Mouse (Mus musculus) ES-E14 (cell line): ENCODE data around the gene Rab4b. TPM values are rescaled to one million over a fixed set of nuclear protein-coding genes. Genes with fewer than 3 reads are reported as not detected.

Experiments used
- DNase-seq: peaks from one replicate; pipeline ENCODE4 v3.0.0-alpha.2; 2013; ENCODE audit warnings: low read depth, low spot score
- H3K27ac ChIP-seq: 2 replicates; pipeline ENCODE4 v1.5.1; 2012; ENCODE audit warnings: low read depth, mild to moderate bottlenecking, low read length, moderate library complexity, mixed read lengths; ENCODE audit not compliant: poor library complexity, insufficient read depth, severe bottlenecking
- H3K36me3 ChIP-seq: 2 replicates; pipeline ENCODE4 v1.6.1; 2012; ENCODE audit warnings: mild to moderate bottlenecking, low read length, moderate library complexity, mixed read lengths; ENCODE audit not compliant: control insufficient read depth, poor library complexity, insufficient read depth, severe bottlenecking
- H3K4me1 ChIP-seq, 2 experiments: fragments of 150-350 bp in 1 of 2; sonication (generic) in 1 of 2; 2 replicates each; pipeline ENCODE4 v1.6.1; 2012; ENCODE audit warnings: low read length in 2 of 2, mild to moderate bottlenecking in 1 of 2, mixed read lengths in 1 of 2; ENCODE audit not compliant: control insufficient read depth in 2 of 2, insufficient read depth in 2 of 2, poor library complexity in 1 of 2
- H3K4me3 ChIP-seq, 2 experiments: fragments of 150-350 bp in 1 of 2; sonication (generic) in 1 of 2; 2 replicates each; pipeline ENCODE4 v1.5.1; 2012; ENCODE audit warnings: low read length in 2 of 2, low read depth in 1 of 2, mild to moderate bottlenecking in 1 of 2, mixed read lengths in 1 of 2; ENCODE audit not compliant: insufficient read depth in 1 of 2, poor library complexity in 1 of 2, severe bottlenecking in 1 of 2
- H3K9ac ChIP-seq: 2 replicates; pipeline ENCODE4 v1.6.1; 2012; ENCODE audit warnings: low read depth, mild to moderate bottlenecking, low read length, mixed read lengths; ENCODE audit not compliant: poor library complexity, insufficient read depth, severe bottlenecking
- H3K9me3 ChIP-seq: fragments of 150-350 bp; sonication (generic); 2 replicates; pipeline ENCODE4 v1.6.1; 2012; ENCODE audit warnings: low read depth, mild to moderate bottlenecking, low read length; ENCODE audit not compliant: control insufficient read depth, insufficient read depth
- CHD2 ChIP-seq: IDR thresholded peaks from 2 replicates; pipeline ENCODE4 v1.6.1; 2014; ENCODE audit warnings: mild to moderate bottlenecking, low read depth, low read length, inconsistent platforms
- HCFC1 ChIP-seq: IDR thresholded peaks from 2 replicates; pipeline ENCODE4 v1.6.1; 2012; ENCODE audit warnings: low read length, inconsistent platforms, borderline replicate concordance; ENCODE audit not compliant: insufficient read depth
- MAFK ChIP-seq: IDR thresholded peaks from 2 replicates; pipeline ENCODE4 v1.6.1; 2014; ENCODE audit warnings: mild to moderate bottlenecking, low read depth, low read length, inconsistent platforms; ENCODE audit not compliant: insufficient read depth
- ZC3H11A ChIP-seq: IDR thresholded peaks from 2 replicates; pipeline ENCODE4 v1.6.1; 2012; ENCODE audit warnings: low read depth, mild to moderate bottlenecking, inconsistent platforms, low read length, borderline replicate concordance
- ZNF384 ChIP-seq: IDR thresholded peaks from 2 replicates; pipeline ENCODE4 v1.6.1; 2012; ENCODE audit warnings: low read depth, low read length, inconsistent platforms
- in situ Hi-C, 2 experiments: fragments of 600-800 bp; cut with MboI; formaldehyde crosslinking; loops; one replicate each; pipeline ENCODE4 v1.15.1; 2025; ENCODE audit warnings: low sequenced_read_pairs in 2 of 2, inconsistent platforms in 1 of 2; ENCODE audit not compliant: unreplicated experiment in 2 of 2
- total RNA-seq: library from RNA; depleted of rRNA; stranded (reverse); fragments of 300-350 nt; gene quantifications from 2 replicates; pipeline ENCODE4 v1.2.3, GENCODE M21; 2012

Gene Rab4b
- total RNA-seq, 1 experiment = 28.3 TPM

- no peak for TF ChIP-seq HCFC1
- TF ChIP-seq ZC3H11A = no peak
- TF ChIP-seq ZNF384 = no peak
- Histone ChIP-seq H3K9me3 (no peaks in the 10 kb centered on the region), H3K36me3 (peaks cover 28% of the 10 kb centered on the region), H3K9ac (no peak overlapping the region), H3K27ac (no peak overlapping the region), H3K4me3 (no peak overlapping the region), H3K4me1 (peaks cover 8 to 17% of the 10 kb centered on the region in 2 experiments)
- in situ Hi-C loops = no loop called here
- DNase-seq = no peak
Observed at GRCm38 (mm10) chr7:27182498-27182897, 3.8 kb upstream of the Rab4b start.

- DNase-seq = no peak
- Histone ChIP-seq H3K9ac (peak within 1 kb of the TSS; percentile 74; the same call in 1 of the 2 replicates), H3K9me3 (no peaks in the 10 kb centered on the region), H3K4me3 (peak within 1 kb of the TSS; percentile 56 to 83), H3K36me3 (peaks cover 16% of the 10 kb centered on the region), H3K27ac (peak within 1 kb of the TSS; percentile 83), H3K4me1 (peaks cover 8 to 17% of the 10 kb centered on the region in 2 experiments)
- TF ChIP-seq CHD2 = no peak
- no peak for TF ChIP-seq MAFK
- no peak for TF ChIP-seq ZNF384
- TF ChIP-seq HCFC1 = no peak
- TF ChIP-seq ZC3H11A = no peak
- in situ Hi-C loops = no loop called here
Observed at GRCm38 (mm10) chr7:27180837-27181695, 2.4 kb upstream of the Rab4b start, which contains the start of the genes Gm21983 and Mia. TSS of gene Gm21983 (minus strand) at chr7:27181086. TSS of gene Mia (minus strand) at chr7:27181157.

DNA sequence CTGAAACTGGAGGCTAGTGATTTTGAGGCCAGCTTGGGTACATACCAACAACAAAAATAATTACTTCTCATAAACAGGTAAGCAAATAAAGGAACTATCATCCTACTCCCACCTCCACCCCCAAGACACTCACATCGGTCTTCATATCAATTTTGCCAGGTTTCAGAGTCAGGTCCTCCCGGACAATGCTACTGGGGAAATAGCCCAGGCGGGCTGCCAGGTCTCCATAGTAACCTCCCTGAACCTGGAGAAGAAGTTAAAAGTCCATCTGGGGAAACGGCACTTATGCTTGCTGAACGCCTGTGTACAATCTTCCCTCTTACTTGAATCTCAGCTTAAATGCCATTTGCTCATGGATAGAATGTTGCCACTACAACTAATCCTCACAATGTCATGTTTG, 1.3 kb upstream of the Rab4b start:
- TF ChIP-seq MAFK = no peak
- TF ChIP-seq HCFC1 = no peak
- TF ChIP-seq CHD2 = no peak
- no peak for TF ChIP-seq ZNF384
- no peak for TF ChIP-seq ZC3H11A
- H3K27ac ChIP-seq = peak overlapping the region; percentile 83; the same call in 1 of the 2 replicates
- peaks cover 7% of the 10 kb centered on the region for H3K36me3 ChIP-seq
- H3K4me1 ChIP-seq = peaks cover 8 to 17% of the 10 kb centered on the region in 2 experiments
- no peaks in the 10 kb centered on the region for H3K9me3 ChIP-seq
- in situ Hi-C loops = no loop called here
- H3K9ac ChIP-seq = peak overlapping the region; percentile 55; the same call in 1 of the 2 replicates
- DNase-seq = no peak
- peak overlapping the region; percentile 56 to 83 for H3K4me3 ChIP-seq

GRCm38 (mm10) chr7:27179217-27179918, 672 bp upstream of the Rab4b start:
- peaks cover 3% of the 10 kb centered on the region for H3K36me3 ChIP-seq
- TF ChIP-seq HCFC1 (no peak), ZNF384 (no peak), MAFK (no peak), CHD2 (no peak)
- H3K9ac ChIP-seq = peak overlapping the region; percentile 72
- H3K27ac ChIP-seq = peak overlapping the region; percentile 83
- H3K9me3 ChIP-seq = no peaks in the 10 kb centered on the region
- in situ Hi-C loops = no loop called here
- DNase-seq = no peak
- peaks cover 8 to 22% of the 10 kb centered on the region in 2 experiments for H3K4me1 ChIP-seq
- H3K4me3 ChIP-seq = peak overlapping the region; percentile 64 to 83
